Mouse (Mus musculus) adrenal gland, adult 8-10 months (tissue): ENCODE measurements around the gene Itpk1. TPM values are rescaled to one million over a fixed set of nuclear protein-coding genes. Genes with fewer than 3 reads are reported as not detected.

Source experiments
- DNase-seq: peaks from one replicate; pipeline ENCODE4 v3.0.0; 2022
- total RNA-seq, 4 experiments: library from RNA; stranded (reverse); gene quantifications; 2 replicates each; pipeline ENCODE4 v1.2.4; 2022

The Itpk1 gene
- 100 to 1,000 TPM in 2 of 4 experiments, 10 to 100 TPM in 2; 49.2 to 139 (median 86.7) TPM for total RNA-seq

DNA sequence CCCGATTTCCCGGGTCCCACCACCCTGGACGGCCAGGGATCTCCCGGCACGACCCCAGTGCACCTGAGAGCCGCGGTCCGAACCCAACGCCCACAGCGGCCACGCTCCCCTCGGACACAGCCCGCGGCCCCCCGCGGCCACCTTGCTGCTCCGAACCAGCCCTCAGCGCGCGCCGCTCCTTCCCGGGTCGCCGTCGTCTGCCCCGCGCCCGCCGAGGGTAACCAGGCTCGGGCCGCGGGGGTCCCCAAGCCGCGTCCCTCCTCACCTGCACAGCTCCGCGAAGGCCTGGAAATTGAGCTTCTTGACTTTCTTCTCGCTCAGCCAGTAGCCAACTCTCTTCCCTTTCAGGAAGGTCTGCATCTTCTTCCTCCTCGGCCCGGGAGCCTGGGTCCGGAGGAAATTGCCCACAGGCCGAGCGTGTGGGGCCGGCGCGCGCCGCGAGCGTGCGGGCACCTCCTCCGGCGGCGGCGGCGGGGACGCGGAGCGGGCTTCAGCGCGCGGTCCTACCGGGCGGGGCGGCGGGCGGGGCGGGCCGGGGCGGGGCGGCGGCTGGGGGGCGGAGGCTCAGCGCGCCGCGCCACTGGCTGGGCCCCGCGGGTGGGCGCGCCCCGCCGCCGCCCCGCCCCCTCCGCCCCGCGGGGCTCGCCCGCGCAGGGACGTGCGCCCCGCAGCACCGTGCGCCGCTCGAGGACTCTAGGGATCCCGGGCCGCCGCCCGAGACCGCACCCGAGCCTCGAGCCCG lies at the start of gene Itpk1:
Gene Itpk1, minus strand, starts transcription at position 474 of the 742 bp plus-strand sequence.
- no peak for DNase-seq

DNA sequence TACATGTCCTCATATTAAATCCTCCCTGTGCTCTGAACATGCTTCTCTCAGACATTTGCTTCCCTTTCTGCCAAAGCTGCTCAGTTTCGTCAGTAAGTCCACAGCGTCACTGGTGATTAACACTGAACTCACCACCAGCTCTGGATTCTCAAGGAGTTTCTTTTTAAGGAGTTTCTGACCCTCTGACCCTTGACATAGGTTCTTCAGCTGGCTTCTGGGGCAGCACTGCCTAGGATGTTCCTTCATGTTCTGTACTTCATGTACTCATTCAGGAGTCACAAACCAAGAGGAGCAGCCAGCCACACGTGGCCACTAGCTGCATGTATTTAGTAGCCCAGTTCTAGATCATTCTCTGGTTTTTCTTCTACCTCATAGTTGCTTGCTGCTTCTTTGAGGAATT lies 43.5 kb upstream of the Itpk1 start:
- no peak for DNase-seq

DNA sequence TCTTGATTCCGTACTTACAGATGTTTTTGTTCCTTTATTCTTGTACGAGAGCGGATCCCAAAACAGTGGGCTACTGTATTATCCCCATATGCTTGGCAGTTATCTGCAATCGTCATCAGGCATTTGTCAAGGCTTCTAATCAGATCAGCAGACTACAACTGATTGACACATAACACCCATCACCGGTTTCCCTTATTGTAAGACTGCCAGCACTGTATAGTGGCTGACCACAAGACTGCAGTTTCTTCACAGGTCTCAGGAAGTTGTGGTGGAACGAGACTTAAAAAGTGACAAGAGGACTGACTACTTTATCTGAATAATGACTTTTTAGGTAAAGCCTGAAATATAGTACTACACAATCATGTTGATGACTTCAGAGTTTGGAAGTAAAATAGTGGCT lies 40.1 kb upstream of the Itpk1 start:
- no peak for DNase-seq

DNA sequence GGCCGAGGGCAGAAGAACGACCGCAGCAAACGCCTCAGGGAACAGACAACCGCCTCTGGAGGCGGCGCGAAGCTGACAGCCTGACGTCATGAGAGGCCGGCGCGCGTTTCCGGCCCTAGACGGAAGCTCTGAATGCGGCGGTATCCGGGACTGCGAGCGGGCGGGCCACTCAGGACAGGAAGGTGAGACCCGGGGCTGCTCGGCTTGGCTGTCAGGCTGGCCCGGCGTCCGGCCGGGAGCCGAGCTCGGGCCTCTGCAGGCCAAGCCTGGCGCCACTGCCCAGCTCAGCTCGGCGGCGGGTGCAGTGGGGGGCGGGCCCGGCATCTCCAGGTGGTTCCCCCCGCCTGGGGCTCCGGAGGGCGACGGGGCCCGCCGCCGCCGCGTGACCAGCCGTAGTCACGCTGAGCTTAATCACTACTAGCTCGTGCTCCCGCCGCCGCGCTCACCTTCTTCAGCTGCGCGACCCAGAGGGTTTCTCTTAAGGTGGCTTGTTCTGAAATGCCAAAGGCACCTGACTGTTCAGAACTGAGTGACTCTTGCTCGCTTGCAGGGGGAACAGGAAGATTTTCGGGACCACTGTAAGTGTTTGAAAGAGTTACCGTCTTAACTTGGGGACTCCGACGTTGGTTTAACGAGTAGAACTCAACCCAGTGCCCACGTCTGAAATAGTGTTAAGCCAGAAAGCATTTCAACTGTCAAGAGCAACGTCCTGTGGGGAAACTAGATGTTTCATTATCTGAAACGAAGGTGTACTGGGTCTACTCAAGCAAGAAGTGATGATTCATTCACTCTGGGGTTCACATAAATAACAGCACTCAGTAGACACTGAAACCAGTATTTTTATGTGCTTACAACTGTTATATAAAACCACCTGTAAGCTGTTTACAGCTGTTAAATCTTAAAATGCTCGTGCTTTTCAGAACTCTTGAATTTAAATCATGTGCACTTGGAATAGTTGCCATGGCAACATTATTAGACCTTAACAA lies 39.2 kb upstream of the Itpk1 start, which contains the start of the genes Moap1 and Tmem251:
Gene Moap1, minus strand, starts transcription at position 73 of the 986 bp plus-strand sequence.
Gene Tmem251, plus strand, starts transcription at position 174 of the 986 bp plus-strand sequence.
- peak; percentile 89 for DNase-seq

DNA sequence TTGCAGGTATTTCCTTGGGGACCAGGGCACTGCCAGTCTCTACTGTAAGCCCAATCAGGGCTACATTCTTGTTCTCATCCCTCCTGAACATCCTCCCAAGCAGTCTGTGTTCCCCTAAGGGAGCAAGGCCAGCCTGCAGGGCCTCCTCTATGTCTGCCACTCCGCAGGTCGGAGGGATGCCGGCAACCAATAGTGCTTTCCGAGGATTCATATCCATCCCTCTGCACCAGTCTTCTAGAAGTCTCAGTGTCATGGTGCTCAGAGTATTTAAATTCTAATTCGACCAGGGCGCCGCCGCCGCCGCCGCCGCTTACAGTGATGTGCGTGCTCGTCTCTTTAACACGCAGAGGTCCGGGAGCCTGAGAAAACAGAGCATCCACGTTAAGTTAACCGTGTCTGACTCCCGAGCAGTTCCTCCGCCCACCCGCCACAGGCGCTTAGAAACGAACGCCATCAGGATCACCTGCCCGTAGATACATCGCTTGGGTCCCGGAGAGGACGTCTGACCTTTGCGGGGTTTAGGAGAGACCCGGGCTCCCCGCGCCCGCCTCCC lies 38.4 kb upstream of the Itpk1 start:
- DNase-seq = no peak

DNA sequence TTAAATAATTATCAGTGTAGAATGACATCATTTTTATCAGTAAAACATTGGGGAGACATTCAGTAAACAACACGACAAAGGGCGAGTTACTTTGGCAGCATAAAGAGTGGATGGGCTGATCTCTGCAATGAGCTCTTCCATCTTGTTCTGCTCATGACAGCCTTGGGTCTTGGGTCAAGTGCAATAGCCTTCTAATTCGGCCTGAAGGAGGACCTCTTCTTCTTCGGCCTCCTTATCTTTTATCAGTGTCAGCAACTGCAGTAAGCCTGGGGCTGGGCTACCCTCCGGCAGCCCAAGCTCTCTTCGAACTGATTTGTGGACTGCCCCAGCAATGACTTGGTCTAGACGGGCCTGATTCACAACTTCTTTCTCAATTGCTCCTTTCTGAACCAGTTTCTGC lies 37.3 kb upstream of the Itpk1 start:
- no peak for DNase-seq

DNA sequence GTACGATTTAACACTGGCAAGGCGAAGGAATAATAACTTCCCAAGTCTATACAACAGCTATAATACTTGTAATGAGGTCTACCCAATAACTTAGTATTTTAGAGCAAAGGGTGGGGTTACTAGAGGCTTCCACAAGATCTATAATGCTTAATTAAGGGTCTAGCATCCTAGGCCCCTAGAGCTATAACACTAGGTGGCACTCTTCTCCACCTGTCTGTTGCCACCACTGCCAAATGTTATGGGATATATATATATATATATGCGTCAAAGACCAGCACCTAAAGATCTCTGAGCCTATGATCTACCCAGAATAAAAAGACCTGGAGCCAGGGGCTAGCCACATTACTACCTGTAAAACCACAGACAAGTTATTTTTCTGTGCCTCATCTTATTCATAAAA lies 35.6 kb upstream of the Itpk1 start:
- no peak for DNase-seq

DNA sequence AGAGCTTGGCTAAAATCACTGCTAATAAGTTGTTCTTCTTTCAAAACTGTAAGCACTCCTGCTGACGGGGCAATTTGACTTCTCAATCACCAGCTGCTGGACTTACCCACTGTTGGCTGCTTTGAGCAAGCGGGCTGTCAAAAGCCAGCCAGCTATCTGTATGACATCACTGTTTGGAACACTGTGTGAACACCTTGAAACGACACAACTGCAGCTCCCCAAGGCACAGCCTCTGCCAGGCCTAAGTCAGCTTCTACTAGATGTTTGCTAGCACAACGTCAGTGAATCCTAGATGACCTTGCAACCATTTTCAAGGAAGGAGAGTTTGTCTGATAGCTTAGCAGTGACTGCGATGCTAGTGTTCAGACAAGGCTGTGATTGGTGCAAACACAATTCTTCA lies 34.4 kb upstream of the Itpk1 start:
- DNase-seq = no peak

DNA sequence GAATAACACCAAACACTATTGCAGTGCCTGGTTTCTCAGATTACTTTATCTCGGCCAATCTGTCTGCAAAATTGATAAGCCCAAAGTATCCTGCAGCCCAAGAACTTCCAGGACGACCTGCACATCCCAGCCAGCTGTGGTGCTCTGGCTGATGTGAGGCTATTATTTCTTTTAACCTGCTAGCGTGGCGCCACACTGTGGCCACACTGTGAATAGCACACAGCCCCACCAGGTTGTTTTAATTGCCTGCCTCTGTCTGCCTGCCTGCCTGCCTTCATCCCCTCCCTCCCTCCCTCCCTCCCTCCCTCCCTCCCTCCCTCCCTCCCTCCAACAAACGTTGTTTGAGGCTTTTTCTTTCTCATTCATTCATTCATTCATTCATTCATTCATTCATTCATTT lies 28.7 kb upstream of the Itpk1 start:
- DNase-seq = no peak

DNA sequence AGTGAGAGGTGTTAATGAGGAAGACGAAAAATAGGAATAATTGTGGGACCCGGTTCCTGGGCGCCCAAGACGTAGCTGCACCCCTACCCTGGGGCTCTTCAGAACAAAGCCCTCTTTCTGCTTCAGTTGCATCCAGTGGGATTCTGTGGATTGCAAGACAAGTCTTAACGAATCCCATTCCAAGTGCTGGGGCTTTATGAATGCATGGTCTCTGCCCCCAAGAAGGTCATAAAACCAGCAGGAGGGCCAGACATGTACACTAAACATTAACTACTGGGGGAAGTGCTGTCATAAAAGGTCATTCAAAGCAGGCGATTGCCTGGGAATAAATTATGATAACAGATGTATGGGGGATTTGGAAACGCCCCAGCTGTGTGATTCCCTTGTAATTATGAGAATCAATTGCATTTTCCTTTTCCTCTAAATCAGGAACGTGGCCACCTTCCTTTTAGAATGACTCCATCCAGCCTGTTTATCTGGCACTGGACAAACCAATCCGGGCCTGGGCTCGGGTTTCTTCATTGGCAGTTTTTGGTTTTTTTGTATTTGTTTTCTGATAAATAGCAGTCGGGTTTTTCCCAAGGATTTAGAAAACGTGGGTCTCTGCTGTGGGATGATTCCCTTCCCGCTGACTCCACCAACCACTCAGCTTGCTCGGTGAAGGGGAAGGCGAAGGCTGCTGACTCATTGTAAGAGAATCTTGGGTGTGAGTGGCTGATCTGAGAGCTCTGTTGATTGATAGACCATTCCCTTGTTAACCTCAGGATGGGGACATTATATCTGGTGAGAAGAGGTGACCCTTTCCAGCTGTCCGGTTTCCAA lies 26.3 kb upstream of the Itpk1 start:
- DNase-seq = peak; percentile 55

DNA sequence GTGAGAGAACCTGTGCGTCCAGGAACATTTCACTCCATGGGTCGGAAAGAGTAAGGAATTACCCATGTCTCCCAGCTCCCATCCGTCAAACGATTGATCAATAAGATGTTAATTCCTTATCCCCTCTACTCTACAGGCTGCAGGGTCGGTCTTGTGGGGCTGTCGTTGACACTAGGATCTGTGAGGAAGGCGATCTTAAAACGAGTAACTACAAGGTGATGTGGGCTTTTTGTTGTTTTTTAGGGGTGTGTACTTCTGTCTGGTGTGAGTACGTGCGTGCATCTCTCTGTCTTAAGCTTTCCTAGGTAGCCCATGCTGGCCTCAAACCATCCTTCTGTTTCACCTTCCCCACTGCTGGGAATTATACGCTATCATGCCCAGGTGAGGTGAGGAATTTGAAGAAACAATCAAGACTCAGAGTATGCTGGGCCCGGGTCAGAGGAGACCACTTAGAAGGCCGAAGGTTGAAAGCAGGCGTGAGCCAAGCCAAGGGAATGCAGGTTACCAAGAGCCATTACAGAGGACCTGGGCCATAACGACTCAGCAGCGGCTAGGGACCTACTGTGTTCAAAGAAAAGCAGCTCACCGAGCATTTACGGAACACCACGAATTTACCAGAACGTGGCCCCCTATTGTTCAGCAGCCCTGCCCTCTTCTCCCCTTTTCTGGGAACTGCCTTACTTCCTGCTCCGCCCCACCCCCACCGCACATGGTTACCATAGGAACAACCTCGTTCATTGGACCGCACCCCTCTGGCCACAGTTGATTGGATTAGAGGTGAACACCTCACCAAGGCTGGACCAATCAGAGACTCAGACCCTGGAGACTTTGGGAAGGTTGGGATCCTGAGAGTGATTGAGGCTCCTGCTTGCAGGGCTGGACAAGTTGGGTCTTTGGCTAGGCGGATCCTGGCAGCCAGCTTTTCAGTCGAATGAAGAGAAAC lies 25.4 kb upstream of the Itpk1 start:
- DNase-seq = no peak

DNA sequence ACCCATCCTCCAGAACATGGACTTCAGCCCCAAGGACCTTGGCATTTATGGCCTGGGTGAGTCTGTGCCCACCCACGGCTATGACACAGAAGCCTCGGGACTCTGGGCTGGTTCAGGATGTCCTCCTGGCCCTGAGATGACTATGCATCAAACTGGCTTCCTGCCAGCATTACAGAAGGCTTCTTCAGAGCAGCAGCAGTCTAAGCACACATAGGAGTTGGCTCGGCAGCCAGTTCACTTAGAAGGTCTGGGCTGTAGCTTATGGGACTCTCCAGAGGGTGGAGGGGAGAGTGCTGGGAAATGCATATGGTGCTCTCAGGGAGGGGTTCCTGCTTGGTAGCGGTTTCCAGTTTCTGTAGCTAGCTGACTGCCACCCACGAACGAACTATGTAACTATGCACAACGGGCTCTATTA lies 21.0 kb upstream of the Itpk1 start:
- DNase-seq = no peak

DNA sequence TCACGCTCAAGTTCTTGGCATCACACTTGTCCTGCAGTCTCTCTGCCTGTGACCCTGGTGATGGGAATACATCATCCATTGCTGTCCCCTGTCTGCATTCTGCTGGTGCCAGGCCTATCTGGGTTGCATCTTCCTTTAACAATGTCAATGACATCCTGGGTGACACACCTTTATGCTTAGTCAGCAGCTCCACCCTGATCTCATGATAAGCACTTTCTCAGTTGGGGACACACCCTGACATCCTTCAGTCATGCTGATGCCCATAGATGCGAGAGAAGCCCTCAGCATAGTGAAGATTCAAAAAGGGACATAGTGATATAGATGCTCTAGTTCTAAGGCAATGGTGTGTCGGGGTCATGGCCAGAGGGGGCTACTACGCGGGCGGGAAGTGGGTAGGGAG lies 20.4 kb upstream of the Itpk1 start:
- no peak for DNase-seq

DNA sequence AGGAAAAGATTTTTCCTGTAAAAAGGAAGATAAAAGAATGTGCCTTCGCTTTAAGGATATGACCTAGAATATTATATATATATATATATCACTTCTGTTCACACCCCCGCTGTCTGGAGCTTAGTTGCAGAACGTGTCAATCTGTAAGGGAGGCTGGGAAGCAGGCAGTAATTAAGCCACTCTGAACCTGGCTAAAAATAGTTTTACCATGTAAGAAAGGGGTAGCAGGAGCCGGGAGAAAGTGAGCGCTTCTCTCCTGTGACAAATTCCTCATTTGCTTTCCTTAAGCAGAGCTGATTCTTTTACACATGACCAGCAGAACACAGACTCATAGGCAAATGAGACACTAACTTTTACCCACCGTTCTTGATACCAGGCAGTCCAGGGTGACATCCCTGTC lies 19.1 kb upstream of the Itpk1 start:
- DNase-seq = no peak

DNA sequence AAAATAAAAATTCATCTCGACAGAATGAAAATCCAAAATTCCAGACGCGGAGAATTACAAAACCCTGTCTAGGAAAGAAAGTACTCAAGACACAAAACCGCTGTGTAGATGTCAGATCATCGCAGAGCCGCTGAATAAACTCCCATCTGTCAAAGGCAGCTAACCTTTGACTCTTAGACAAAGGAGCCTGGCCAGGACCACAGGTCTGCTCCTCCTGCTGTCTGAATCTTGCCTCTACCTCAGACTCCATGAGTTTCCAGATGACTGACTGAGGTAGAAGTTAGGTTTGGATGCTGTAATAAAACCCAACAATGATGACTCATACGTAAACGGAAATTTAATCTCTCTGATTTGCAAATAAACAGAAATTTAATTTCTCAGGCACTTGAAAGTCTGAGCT lies 18.2 kb upstream of the Itpk1 start:
- DNase-seq = no peak

DNA sequence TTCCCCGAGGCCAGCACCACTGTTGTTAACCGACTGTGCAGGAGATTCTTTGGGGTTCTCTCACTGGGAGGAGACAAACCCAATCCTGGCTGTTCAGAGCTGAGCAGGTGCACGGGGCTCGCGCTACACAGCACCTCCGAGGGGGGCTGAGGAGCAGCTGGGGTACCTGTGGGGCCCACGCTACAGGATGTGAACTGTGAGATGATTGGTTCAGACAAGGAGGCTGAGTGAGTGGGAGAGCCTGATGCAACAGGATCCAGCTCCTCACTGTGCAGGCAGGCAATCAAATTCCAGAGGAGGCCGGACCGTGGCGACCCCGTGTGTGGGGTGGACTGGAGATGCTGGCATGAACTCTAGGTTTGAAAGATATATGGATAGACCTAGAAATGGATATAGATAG lies 17.7 kb upstream of the Itpk1 start:
- DNase-seq = no peak

DNA sequence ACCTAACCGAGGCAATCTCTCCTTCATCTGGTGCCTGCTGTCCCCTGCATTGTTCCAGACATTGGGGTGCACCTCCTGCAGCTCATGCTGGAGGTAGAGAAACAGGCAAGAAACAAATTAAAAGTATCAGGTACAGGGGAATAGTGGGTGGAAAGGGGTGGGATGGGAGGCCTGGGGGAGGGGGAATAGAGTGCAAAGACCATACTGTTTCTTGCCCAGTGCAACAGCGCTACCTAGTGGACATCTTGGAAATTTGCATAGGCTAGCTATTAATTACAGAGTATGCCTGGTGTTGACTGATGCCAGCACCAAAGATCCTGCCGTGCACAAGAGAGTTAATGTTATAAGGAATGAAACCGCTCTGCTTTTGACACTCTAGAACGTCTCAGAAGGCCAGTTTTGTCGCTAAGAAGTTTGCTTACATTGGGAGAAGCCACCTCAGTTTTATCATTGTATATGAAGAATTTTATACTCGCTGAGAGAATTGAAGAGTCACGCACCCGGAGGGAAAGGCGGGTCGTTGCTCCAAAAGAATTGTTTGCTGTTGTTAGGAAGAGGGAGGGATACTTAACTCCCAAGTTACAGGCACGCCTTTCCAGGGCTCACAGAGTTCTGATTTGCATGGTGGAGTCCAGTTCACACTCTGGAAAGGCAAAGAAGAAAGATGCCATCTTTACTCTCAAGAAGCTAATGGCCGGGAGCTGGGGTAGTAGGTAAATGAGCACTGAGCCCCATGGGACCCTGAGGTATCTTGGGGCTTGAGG lies 15.0 kb upstream of the Itpk1 start:
- DNase-seq = no peak

DNA sequence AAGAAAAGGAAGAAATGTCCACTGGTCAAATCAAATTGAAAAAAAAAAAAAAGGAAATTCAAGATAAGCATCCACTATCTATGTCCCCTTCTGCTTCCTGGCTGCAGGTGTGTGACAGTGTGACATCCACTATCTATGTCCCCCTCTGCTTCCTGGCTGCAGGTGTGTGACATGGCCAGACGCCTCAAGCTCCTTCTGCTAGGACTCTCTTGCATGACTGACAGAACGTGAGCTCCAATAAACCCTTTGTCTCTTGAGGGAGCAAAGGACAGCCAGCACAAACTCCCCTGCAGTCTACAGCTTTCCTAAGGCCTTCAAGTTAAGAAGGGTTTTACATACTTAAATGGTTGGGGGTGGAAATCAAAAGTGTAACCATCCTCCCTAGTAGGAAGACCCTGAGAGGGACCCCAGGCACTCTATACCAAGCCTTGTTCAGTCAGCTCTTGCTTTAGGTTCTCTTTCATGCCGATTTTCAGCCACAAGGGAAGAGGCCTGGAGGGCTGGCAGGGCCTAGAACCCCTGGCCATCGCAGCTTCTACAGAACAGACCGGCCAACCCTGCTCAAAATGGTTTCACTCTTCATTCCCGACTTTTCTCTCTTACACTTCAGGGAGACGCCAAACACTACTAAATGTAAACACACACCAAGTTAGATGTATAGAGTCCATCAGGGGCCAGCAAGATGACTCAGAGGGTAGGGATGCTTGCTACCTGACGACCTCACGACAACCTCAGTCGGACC lies 10.1 kb upstream of the Itpk1 start:
- no peak for DNase-seq

DNA sequence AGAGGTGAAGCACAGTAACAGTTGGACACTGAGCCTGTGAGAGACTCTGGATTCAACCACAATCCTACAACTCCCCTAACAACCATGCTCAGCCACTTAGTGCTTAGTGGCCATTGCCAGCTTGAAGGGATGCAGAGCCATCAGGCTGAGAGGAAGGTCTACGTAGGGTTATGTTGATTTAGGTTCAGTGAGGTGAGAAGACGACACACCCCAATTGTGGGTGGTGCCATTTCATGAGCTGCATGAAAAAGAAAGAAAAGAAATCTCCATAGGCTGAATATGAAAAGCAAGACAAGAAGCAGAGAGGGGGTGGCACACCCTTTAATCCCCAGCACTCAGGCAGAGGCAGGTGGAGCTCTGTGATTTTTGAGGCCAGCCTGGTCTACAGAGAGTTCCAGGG lies 9.4 kb upstream of the Itpk1 start:
- DNase-seq = no peak
